Mouse (Mus musculus) thymus, adult 2 months (tissue): ENCODE measurements around the gene Abca1.

ENCODE experiments used
- CTCF ChIP-seq: fragments of 200-500 bp; IDR thresholded peaks from 2 replicates; pipeline ENCODE4 v1.5.1; 2012; ENCODE audit warnings: mild to moderate bottlenecking, control low read depth, low read length, moderate library complexity, borderline replicate concordance; ENCODE audit not compliant: control insufficient read depth, poor library complexity, insufficient read depth; ENCODE audit errors: extremely low read depth
- POLR2A ChIP-seq: fragments of 200-500 bp; IDR thresholded peaks from 2 replicates; pipeline ENCODE4 v1.6.1; 2012; ENCODE audit warnings: mild to moderate bottlenecking, low read length, control low read depth, moderate library complexity; ENCODE audit not compliant: control insufficient read depth, poor library complexity, insufficient read depth; ENCODE audit errors: extremely low read depth

GRCm38 (mm10) chr4:53186141-53186540, 26.4 kb upstream of the Abca1 start:
- TF ChIP-seq CTCF (no peak), POLR2A (no peak)
